Mouse (Mus musculus) erythroblast, embryonic 14.5 days (primary cell): ENCODE data around the gene Hydin.

Experiments used
- GATA1 ChIP-seq: IDR thresholded peaks from 2 replicates; pipeline ENCODE4 v1.6.1; 2012; ENCODE audit warnings: low read length, inconsistent platforms, mixed read lengths
- TAL1 ChIP-seq: IDR thresholded peaks from 3 replicates; pipeline ENCODE4 v1.6.1; 2012; ENCODE audit warnings: low read length, inconsistent platforms, mixed read lengths

GRCm38 (mm10) chr8:110617801-110618358, 351.1 kb downstream of the Hydin start:
- TF ChIP-seq GATA1: no peak
- TF ChIP-seq TAL1: no peak
